Mouse (Mus musculus): Measurements from ENCODE around the gene Hoxc13.

Gene Hoxc13

DNA sequence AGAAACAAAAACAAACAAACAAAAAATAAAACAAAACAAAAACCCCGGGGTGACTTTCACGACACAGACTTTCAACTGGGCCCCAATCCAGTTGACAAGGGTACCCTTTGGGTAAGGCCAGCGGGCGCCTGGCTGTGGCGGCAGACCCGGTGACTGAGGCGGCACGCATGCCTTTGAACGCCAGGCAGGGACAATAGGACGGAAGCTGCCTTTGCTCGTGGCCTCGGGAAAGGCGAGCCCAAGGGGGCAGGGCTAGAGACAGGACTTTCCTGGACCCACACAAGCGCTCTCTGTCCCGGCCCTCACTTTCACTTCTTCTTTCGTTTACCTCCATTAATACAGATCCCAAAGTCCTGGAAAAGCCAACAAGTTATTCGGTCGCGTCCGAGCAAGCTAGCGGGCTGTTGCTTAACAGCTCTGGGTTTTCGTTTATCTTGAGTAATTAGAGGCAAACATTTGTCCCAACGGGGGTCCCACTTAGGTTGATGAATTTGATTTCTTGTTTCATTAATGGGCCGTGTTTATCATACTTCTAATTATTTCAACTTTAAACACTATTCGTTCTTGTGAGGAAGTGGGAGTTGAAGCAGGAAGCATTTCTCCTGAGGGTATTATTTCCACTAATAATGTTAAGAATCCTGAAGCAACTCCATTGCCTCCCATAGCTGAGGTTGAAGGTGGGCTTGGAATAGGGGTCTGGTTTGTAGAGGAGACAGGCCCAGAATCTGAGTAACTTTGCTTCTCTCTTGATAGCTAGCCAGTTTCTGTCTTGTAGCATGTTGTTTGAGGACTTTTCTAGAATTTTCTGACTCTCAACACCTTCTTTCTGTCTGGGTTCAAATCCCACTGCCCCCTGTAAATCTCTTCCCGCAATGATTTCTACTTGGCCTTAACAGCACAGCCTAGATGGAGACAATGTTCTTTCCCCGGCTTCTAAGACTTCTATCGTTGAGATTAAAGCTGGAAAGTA lies 43.1 kb downstream of the Hoxc13 start:
- in situ Hi-C loops (cut with MboI, MseI) = no loop called here

- in situ Hi-C loops (cut with MboI, MseI) = no loop called here
Observed at GRCm38 (mm10) chr15:102965003-102965891, 44.3 kb downstream of the Hoxc13 start.

GRCm38 (mm10) chr15:102965892-102966775 lies 45.2 kb downstream of the Hoxc13 start:
- in situ Hi-C loops (cut with MboI, MseI) = no loop called here

- in situ Hi-C loops (cut with MboI, MseI) = no loop called here
Observed at GRCm38 (mm10) chr15:102966776-102967311, 45.9 kb downstream of the Hoxc13 start, which contains the start of gene Hoxc10. Hoxc10 (plus strand) TSS chr15:102966796.

- in situ Hi-C loops (cut with MboI, MseI) = no loop called here
Observed at GRCm38 (mm10) chr15:102967312-102967510, 46.3 kb downstream of the Hoxc13 start, which contains the start of gene Hoxc5. Hoxc5 (plus strand) TSS chr15:102967443.

DNA sequence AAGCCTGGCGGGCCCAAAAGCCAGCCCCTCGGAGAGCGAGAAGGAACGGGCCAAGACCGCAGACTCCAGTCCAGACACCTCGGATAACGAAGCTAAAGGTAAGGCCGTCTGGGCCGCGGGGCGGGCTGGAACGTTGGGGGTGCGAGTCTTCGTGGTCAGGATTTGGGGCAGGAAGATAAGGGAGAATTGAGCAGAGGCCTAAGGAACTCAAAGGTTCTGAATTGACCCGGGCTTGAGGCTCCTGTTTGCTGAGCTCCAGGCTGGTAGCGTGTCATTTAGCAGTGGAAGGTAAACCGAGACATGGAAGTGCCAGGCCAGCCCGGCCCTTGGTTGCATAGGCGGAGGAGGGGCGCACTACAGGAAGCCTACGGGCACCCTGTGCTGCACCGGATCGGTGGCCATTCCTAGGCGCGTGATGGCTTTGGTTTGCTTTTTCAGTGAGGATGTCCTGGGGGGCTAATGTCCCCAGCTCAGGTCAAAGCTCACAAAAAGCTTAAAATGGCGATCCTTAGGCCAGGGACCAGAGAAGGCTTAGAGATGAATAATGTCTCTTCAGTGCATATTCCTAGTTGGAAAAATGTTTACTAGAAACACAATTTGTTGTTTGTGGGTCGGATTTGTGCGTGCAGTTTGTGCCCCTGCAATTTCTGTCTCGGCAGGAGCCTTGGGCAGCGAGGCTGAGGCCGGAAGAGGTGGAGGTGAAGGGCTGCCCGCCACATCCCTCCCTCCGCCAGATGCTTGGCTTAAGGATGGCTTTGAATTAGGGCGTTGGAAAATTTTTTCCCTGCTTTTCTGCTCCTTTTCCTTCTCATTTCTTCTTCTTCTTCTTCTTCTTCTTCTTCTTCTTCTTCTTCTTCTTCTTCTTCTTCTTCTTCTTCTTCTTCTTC lies 46.9 kb downstream of the Hoxc13 start:
- in situ Hi-C loops (cut with MboI, MseI) = no loop called here

DNA sequence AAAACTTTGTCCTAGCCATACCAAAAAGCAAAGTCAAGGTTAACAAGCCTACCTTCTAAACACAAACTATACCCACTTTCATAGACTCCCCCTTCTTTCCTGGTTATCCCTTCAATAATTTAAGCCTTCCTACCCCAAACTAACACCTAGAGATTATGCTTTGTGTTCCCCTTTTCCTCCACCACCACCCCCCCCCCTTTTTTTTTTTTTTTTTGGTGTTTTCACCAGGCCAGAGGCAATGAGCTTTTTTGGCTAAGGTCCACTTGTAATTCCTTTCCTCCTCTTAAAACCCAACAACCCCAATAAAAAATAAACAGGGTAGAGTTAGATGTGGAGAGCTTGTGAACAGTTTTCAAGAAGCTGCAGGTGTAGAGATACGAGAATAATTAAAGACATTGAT lies 48.4 kb downstream of the Hoxc13 start:
- in situ Hi-C loops (cut with MboI, MseI) = no loop called here

- in situ Hi-C loops (cut with MboI, MseI) = no loop called here
Observed at GRCm38 (mm10) chr15:102970740-102971139, 49.8 kb downstream of the Hoxc13 start.

- in situ Hi-C loops (cut with MboI, MseI) = no loop called here
Observed at GRCm38 (mm10) chr15:102972254-102972653, 51.4 kb downstream of the Hoxc13 start.

DNA sequence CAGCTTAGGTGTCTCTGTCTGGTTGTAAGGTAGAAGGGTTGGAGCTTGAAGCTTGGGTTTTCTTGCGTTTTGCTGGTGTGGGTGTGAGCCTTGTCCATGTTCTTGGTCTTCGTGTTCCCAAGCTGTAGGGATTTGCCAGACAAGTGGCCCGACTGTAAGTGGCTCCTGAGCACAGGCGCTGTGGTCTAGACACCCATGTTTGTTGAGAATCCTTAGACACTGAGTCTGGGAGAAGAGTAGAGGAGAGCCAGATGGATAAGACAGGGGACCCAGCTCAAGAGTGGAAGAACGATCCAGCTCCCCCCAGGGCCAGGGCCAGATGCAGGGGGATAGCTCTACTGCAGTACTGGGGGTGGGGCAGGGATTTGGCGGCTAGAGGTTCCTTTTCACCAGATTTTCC lies 51.9 kb downstream of the Hoxc13 start:
- in situ Hi-C loops (cut with MboI, MseI) = no loop called here

- in situ Hi-C loops (cut with MboI, MseI) = no loop called here
Observed at GRCm38 (mm10) chr15:102975034-102975433, 54.1 kb downstream of the Hoxc13 start.

GRCm38 (mm10) chr15:102975688-102976111 lies 54.8 kb downstream of the Hoxc13 start:
- in situ Hi-C loops (cut with MboI, MseI) = no loop called here

DNA sequence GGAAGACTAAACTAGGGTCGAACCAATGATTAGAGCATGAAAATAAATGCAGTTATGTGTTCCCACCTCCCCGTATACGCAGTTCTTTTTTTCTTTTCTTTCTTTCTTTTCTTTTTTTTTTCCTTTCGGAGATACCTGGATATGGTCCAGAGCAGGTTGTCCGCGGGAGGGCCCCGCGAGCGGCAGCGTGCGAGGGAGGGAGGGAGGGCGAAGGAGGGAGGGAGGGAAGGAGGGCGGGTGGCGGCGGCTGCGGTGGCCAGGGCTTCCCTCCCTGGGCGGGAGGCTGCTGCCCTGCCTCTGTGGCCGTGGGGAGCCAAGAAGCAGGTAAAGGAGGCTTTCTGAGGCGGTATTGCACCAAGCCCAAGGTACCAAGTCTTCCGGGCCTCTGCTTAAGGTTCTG lies 55.3 kb downstream of the Hoxc13 start, which contains the start of gene Hoxc9:
Hoxc9 (plus strand) TSS at position 269 of the 400 bp plus-strand sequence.
- in situ Hi-C loops (cut with MboI, MseI) = no loop called here

DNA sequence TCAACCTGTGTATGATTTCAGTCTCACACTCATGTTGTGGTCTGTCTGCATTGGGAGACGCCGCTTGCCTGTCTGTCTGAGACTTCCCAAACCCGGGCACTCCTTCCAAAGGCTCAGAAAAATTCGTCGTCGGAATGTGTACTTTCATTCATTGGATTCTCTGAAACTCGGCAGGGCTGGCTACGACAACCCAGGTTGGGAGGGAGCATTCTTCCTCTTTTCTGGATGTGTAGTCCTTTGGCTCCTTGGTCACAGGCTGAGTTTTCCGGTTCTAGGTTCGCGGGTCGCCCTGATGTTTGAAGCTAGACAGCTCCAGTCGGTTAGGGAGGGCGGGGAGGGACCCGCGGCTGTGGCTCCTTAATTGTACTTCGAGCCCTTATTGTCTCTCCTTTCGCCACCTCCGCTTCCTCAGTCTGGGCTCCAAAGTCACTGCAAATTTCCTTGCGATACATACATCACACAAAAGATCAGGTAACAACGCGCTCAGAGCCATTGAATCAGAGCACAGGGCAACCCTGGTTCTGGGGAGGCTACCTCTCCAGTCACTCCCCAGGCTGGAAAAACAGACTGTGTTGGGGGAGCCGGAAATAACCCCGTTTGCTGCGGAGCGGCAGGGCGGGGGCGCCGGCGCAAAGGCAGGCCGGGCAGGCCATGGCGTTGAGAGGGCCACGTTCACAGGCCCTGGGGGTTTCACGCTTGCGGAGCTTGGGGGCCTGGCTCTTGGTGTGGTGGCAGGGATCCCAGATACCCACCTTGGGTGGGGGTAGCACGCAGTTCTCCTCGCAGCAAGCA lies 55.9 kb downstream of the Hoxc13 start:
- in situ Hi-C loops (cut with MboI, MseI) = no loop called here

GRCm38 (mm10) chr15:102977423-102977974 lies 56.6 kb downstream of the Hoxc13 start:
- in situ Hi-C loops (cut with MboI, MseI) = no loop called here

All from T-helper 1 cell (primary cell).